Mouse (Mus musculus): Measurements from ENCODE around the gene Hic1. TPM values are rescaled to one million over a fixed set of nuclear protein-coding genes. Genes with fewer than 3 reads are reported as not detected.

The Hic1 gene
- total RNA-seq, 1 experiment = 2.1 TPM

- in situ Hi-C loops (cut with MboI; ENCODE audit: low sequenced_read_pairs in 2 of 2, unreplicated experiment in 2 of 2) = no loop called here
- DNase-seq (ENCODE audit: low read depth, low spot score) = no peak
- Histone ChIP-seq H3K9ac (ENCODE audit: insufficient read depth, low read depth, low read length, poor library complexity, severe bottlenecking) (no peak overlapping the region), H3K27ac (ENCODE audit: insufficient read depth, low read depth, low read length, poor library complexity, severe bottlenecking) (no peak overlapping the region), H3K4me3 (ENCODE audit: insufficient read depth in 1 of 2, low read depth in 1 of 2, low read length in 2 of 2, poor library complexity in 1 of 2, severe bottlenecking in 1 of 2) (no peak overlapping the region), H3K4me1 (ENCODE audit: control insufficient read depth in 2 of 2, insufficient read depth in 2 of 2, low read length in 2 of 2, poor library complexity in 1 of 2) (peaks cover 2 to 22% of the 10 kb centered on the region in 2 experiments; a peak in 3 of 4 replicates), H3K36me3 (ENCODE audit: control insufficient read depth, insufficient read depth, low read length, poor library complexity, severe bottlenecking) (peaks cover 5% of the 10 kb centered on the region; the same call in 1 of the 2 replicates), H3K9me3 (ENCODE audit: control insufficient read depth, insufficient read depth, low read depth, low read length) (no peaks in the 10 kb centered on the region)
- no peak for TF ChIP-seq ZC3H11A (IDR thresholded peaks at IDR 0.05; ENCODE audit: borderline replicate concordance, low read depth, low read length)
- TF ChIP-seq MAFK (IDR thresholded peaks at IDR 0.05; ENCODE audit: insufficient read depth, low read depth, low read length) = no peak
- no peak for TF ChIP-seq ZNF384 (IDR thresholded peaks at IDR 0.05; ENCODE audit: low read depth, low read length)
Observed at GRCm38 (mm10) chr11:75142749-75143148, 26.6 kb downstream of the Hic1 start.

GRCm38 (mm10) chr11:75141913-75142312, 27.4 kb downstream of the Hic1 start:
- Histone ChIP-seq H3K27ac (ENCODE audit: insufficient read depth, low read depth, low read length, poor library complexity, severe bottlenecking) (0 out of 2 replicates have a peak overlapping the region, but pooled peaks have one; percentile 25), H3K4me3 (ENCODE audit: insufficient read depth in 1 of 2, low read depth in 1 of 2, low read length in 2 of 2, poor library complexity in 1 of 2, severe bottlenecking in 1 of 2) (no peak overlapping the region), H3K9me3 (ENCODE audit: control insufficient read depth, insufficient read depth, low read depth, low read length) (no peaks in the 10 kb centered on the region), H3K9ac (ENCODE audit: insufficient read depth, low read depth, low read length, poor library complexity, severe bottlenecking) (no peak overlapping the region), H3K36me3 (ENCODE audit: control insufficient read depth, insufficient read depth, low read length, poor library complexity, severe bottlenecking) (peaks cover 5% of the 10 kb centered on the region; the same call in 1 of the 2 replicates), H3K4me1 (ENCODE audit: control insufficient read depth in 2 of 2, insufficient read depth in 2 of 2, low read length in 2 of 2, poor library complexity in 1 of 2) (peaks cover 2 to 18% of the 10 kb centered on the region in 2 experiments; a peak in 2 of 4 replicates)
- no peak for DNase-seq (ENCODE audit: low read depth, low spot score)
- in situ Hi-C loops (cut with MboI; ENCODE audit: low sequenced_read_pairs in 2 of 2, unreplicated experiment in 2 of 2) = no loop called here
- no peak for TF ChIP-seq MAFK (IDR thresholded peaks at IDR 0.05; ENCODE audit: insufficient read depth, low read depth, low read length)
- TF ChIP-seq CHD2 (IDR thresholded peaks at IDR 0.05; ENCODE audit: low read depth, low read length) = no peak
- no peak for TF ChIP-seq ZNF384 (IDR thresholded peaks at IDR 0.05; ENCODE audit: low read depth, low read length)
- no peak for TF ChIP-seq HCFC1 (IDR thresholded peaks at IDR 0.05; ENCODE audit: borderline replicate concordance, insufficient read depth, low read length)
- TF ChIP-seq ZC3H11A (IDR thresholded peaks at IDR 0.05; ENCODE audit: borderline replicate concordance, low read depth, low read length) = no peak

- no peak for DNase-seq (ENCODE audit: low read depth, low spot score)
- Histone ChIP-seq H3K9ac (ENCODE audit: insufficient read depth, low read depth, low read length, poor library complexity, severe bottlenecking) (no peak overlapping the region), H3K27ac (ENCODE audit: insufficient read depth, low read depth, low read length, poor library complexity, severe bottlenecking) (0 out of 2 replicates have a peak overlapping the region, but pooled peaks have one; percentile 11), H3K36me3 (ENCODE audit: control insufficient read depth, insufficient read depth, low read length, poor library complexity, severe bottlenecking) (peaks cover 5% of the 10 kb centered on the region; the same call in 1 of the 2 replicates), H3K4me1 (ENCODE audit: control insufficient read depth in 2 of 2, insufficient read depth in 2 of 2, low read length in 2 of 2, poor library complexity in 1 of 2) (peaks cover 2 to 16% of the 10 kb centered on the region in 2 experiments; a peak in 2 of 4 replicates), H3K9me3 (ENCODE audit: control insufficient read depth, insufficient read depth, low read depth, low read length) (no peaks in the 10 kb centered on the region), H3K4me3 (ENCODE audit: insufficient read depth in 1 of 2, low read depth in 1 of 2, low read length in 2 of 2, poor library complexity in 1 of 2, severe bottlenecking in 1 of 2) (no peak overlapping the region)
- in situ Hi-C loops (cut with MboI; ENCODE audit: low sequenced_read_pairs in 2 of 2, unreplicated experiment in 2 of 2) = no loop called here
- TF ChIP-seq ZC3H11A (IDR thresholded peaks at IDR 0.05; ENCODE audit: borderline replicate concordance, low read depth, low read length) (no peak), ZNF384 (IDR thresholded peaks at IDR 0.05; ENCODE audit: low read depth, low read length) (no peak), HCFC1 (IDR thresholded peaks at IDR 0.05; ENCODE audit: borderline replicate concordance, insufficient read depth, low read length) (no peak), MAFK (IDR thresholded peaks at IDR 0.05; ENCODE audit: insufficient read depth, low read depth, low read length) (no peak), CHD2 (IDR thresholded peaks at IDR 0.05; ENCODE audit: low read depth, low read length) (no peak)
Observed at GRCm38 (mm10) chr11:75141038-75141437, 28.3 kb downstream of the Hic1 start.

- Histone ChIP-seq H3K4me1 (ENCODE audit: control insufficient read depth in 2 of 2, insufficient read depth in 2 of 2, low read length in 2 of 2, poor library complexity in 1 of 2) (peaks cover 2 to 16% of the 10 kb centered on the region in 2 experiments; a peak in 2 of 4 replicates), H3K36me3 (ENCODE audit: control insufficient read depth, insufficient read depth, low read length, poor library complexity, severe bottlenecking) (peaks cover 5% of the 10 kb centered on the region; the same call in 1 of the 2 replicates), H3K9me3 (ENCODE audit: control insufficient read depth, insufficient read depth, low read depth, low read length) (no peaks in the 10 kb centered on the region), H3K4me3 (ENCODE audit: insufficient read depth in 1 of 2, low read depth in 1 of 2, low read length in 2 of 2, poor library complexity in 1 of 2, severe bottlenecking in 1 of 2) (no peak overlapping the region), H3K27ac (ENCODE audit: insufficient read depth, low read depth, low read length, poor library complexity, severe bottlenecking) (no peak overlapping the region), H3K9ac (ENCODE audit: insufficient read depth, low read depth, low read length, poor library complexity, severe bottlenecking) (no peak overlapping the region)
- TF ChIP-seq HCFC1 (IDR thresholded peaks at IDR 0.05; ENCODE audit: borderline replicate concordance, insufficient read depth, low read length) = no peak
- no peak for TF ChIP-seq MAFK (IDR thresholded peaks at IDR 0.05; ENCODE audit: insufficient read depth, low read depth, low read length)
- no peak for TF ChIP-seq CHD2 (IDR thresholded peaks at IDR 0.05; ENCODE audit: low read depth, low read length)
- no peak for TF ChIP-seq ZNF384 (IDR thresholded peaks at IDR 0.05; ENCODE audit: low read depth, low read length)
- no peak for TF ChIP-seq ZC3H11A (IDR thresholded peaks at IDR 0.05; ENCODE audit: borderline replicate concordance, low read depth, low read length)
- DNase-seq (ENCODE audit: low read depth, low spot score) = no peak
- in situ Hi-C loops (cut with MboI; ENCODE audit: low sequenced_read_pairs in 2 of 2, unreplicated experiment in 2 of 2) = no loop called here
Observed at GRCm38 (mm10) chr11:75140431-75140830, 28.9 kb downstream of the Hic1 start.
